Mouse (Mus musculus) cerebellum, adult 9-11 months (tissue): ENCODE data around the gene Dennd2c.

Source experiments
- DNase-seq: peaks from one replicate; pipeline ENCODE4 v3.0.0; 2022

Dennd2c gene

GRCm38 (mm10) chr3:103102454-103103390 lies at the start of gene Dennd2c:
Dennd2c (plus strand) TSS chr3:103102604.
- peak; percentile 24 for DNase-seq

- no peak for DNase-seq
Measured at GRCm38 (mm10) chr3:103056016-103056595, 46.3 kb upstream of the Dennd2c start.

GRCm38 (mm10) chr3:103057752-103058151 lies 44.7 kb upstream of the Dennd2c start:
- DNase-seq: no peak

- DNase-seq: peak; percentile 86
Measured at GRCm38 (mm10) chr3:103058207-103059157, 43.9 kb upstream of the Dennd2c start, which contains the start of gene Nras. Nras (plus strand) TSS chr3:103058285.

GRCm38 (mm10) chr3:103066927-103067326 lies 35.5 kb upstream of the Dennd2c start:
- DNase-seq: no peak

GRCm38 (mm10) chr3:103068971-103069370 lies 33.4 kb upstream of the Dennd2c start:
- DNase-seq: no peak

- DNase-seq: no peak
Measured at GRCm38 (mm10) chr3:103073771-103074170, 28.6 kb upstream of the Dennd2c start, which contains the start of gene Ampd1. Ampd1 (plus strand) TSS chr3:103074014.

GRCm38 (mm10) chr3:103075871-103076270 lies 26.5 kb upstream of the Dennd2c start:
- DNase-seq: no peak

GRCm38 (mm10) chr3:103076476-103076875 lies 25.9 kb upstream of the Dennd2c start:
- DNase-seq: no peak

GRCm38 (mm10) chr3:103079301-103079700 lies 23.1 kb upstream of the Dennd2c start:
- DNase-seq: no peak

GRCm38 (mm10) chr3:103081051-103081450 lies 21.4 kb upstream of the Dennd2c start:
- DNase-seq: no peak

GRCm38 (mm10) chr3:103081861-103082453 lies 20.4 kb upstream of the Dennd2c start:
- DNase-seq: no peak

- DNase-seq: no peak
Measured at GRCm38 (mm10) chr3:103082761-103083160, 19.6 kb upstream of the Dennd2c start.

GRCm38 (mm10) chr3:103085986-103086385 lies 16.4 kb upstream of the Dennd2c start:
- no peak for DNase-seq

GRCm38 (mm10) chr3:103091753-103092152 lies 10.7 kb upstream of the Dennd2c start:
- no peak for DNase-seq

- DNase-seq: no peak
Measured at GRCm38 (mm10) chr3:103098662-103099061, 3.7 kb upstream of the Dennd2c start.

GRCm38 (mm10) chr3:103099667-103100066 lies 2.7 kb upstream of the Dennd2c start:
- DNase-seq: no peak

GRCm38 (mm10) chr3:103100735-103101134 lies 1.7 kb upstream of the Dennd2c start:
- DNase-seq: no peak

GRCm38 (mm10) chr3:103101194-103101593 lies 1.2 kb upstream of the Dennd2c start:
- DNase-seq: no peak

GRCm38 (mm10) chr3:103101909-103102308 lies 495 bp upstream of the Dennd2c start:
- no peak for DNase-seq

- DNase-seq: no peak
Measured at GRCm38 (mm10) chr3:103107565-103108240, 5.3 kb downstream of the Dennd2c start.

GRCm38 (mm10) chr3:103112216-103112615 lies 9.8 kb downstream of the Dennd2c start:
- DNase-seq: no peak
